Mouse (Mus musculus) cortical plate, adult 2 months (tissue): Measurements from ENCODE around the gene Hspb9. TPM values are rescaled to one million over a fixed set of nuclear protein-coding genes. Genes with fewer than 3 reads are reported as not detected.

ENCODE experiments used
- H3K27ac ChIP-seq: fragments of 200-500 bp; 2 replicates; pipeline ENCODE4 v1.5.1; 2012; ENCODE audit warnings: low read length, control low read depth, inconsistent platforms; ENCODE audit not compliant: insufficient read depth
- H3K4me1 ChIP-seq: fragments of 200-500 bp; 2 replicates; pipeline ENCODE4 v1.6.1; 2011; ENCODE audit warnings: low read length; ENCODE audit not compliant: control insufficient read depth, insufficient read depth
- H3K4me3 ChIP-seq: fragments of 200-500 bp; 2 replicates; pipeline ENCODE4 v1.5.1; 2011; ENCODE audit warnings: mild to moderate bottlenecking, low read length, control low read depth; ENCODE audit not compliant: insufficient read depth
- CTCF ChIP-seq: fragments of 200-500 bp; IDR thresholded peaks from 2 replicates; pipeline ENCODE4 v1.5.1; 2011; ENCODE audit warnings: mild to moderate bottlenecking, control low read depth, low read length; ENCODE audit not compliant: insufficient read depth; ENCODE audit errors: extremely low read depth
- POLR2A ChIP-seq: fragments of 200-500 bp; IDR thresholded peaks from 2 replicates; pipeline ENCODE4 v1.6.1; 2011; ENCODE audit warnings: mild to moderate bottlenecking, low read length, control low read depth; ENCODE audit not compliant: insufficient read depth; ENCODE audit errors: extremely low read depth
- polyA plus RNA-seq: library from polyadenylated mRNA; depleted of rRNA; stranded (reverse); fragments of >200 nt; gene quantifications from 2 replicates; pipeline ENCODE4 v1.2.3, GENCODE M21; 2012

The Hspb9 gene
- polyA plus RNA-seq, 1 experiment, result 0.19 TPM

GRCm38 (mm10) chr11:100718462-100718861, 4.8 kb downstream of the Hspb9 start:
- Histone ChIP-seq H3K4me3 (no peak overlapping the region), H3K4me1 (peaks cover 24% of the 10 kb centered on the region), H3K27ac (no peak overlapping the region)
- no peak for TF ChIP-seq CTCF
- TF ChIP-seq POLR2A, result no peak

- no peak overlapping the region for H3K4me3 ChIP-seq
- TF ChIP-seq POLR2A (no peak), CTCF (no peak)
- peaks cover 24% of the 10 kb centered on the region for H3K4me1 ChIP-seq
- peak overlapping the region; percentile 92; the same call in 1 of the 2 replicates for H3K27ac ChIP-seq
Measured at GRCm38 (mm10) chr11:100718866-100719265, 5.2 kb downstream of the Hspb9 start.

GRCm38 (mm10) chr11:100719312-100719711, 5.7 kb downstream of the Hspb9 start:
- H3K4me1 ChIP-seq, result peaks cover 24% of the 10 kb centered on the region
- no peak for TF ChIP-seq POLR2A
- TF ChIP-seq CTCF, result no peak
- H3K27ac ChIP-seq, result peak overlapping the region; percentile 92; the same call in 1 of the 2 replicates
- no peak overlapping the region for H3K4me3 ChIP-seq

- TF ChIP-seq POLR2A, result no peak
- no peak for TF ChIP-seq CTCF
- peaks cover 24% of the 10 kb centered on the region for H3K4me1 ChIP-seq
- peak overlapping the region; percentile 45; the same call in 1 of the 2 replicates for H3K27ac ChIP-seq
- H3K4me3 ChIP-seq, result no peak overlapping the region
Measured at GRCm38 (mm10) chr11:100719893-100720292, 6.2 kb downstream of the Hspb9 start.

- peak overlapping the region; percentile 68 for H3K27ac ChIP-seq
- H3K4me3 ChIP-seq, result no peak overlapping the region
- peaks cover 26% of the 10 kb centered on the region for H3K4me1 ChIP-seq
- TF ChIP-seq CTCF, result no peak
- no peak for TF ChIP-seq POLR2A
Measured at GRCm38 (mm10) chr11:100720345-100720744, 6.7 kb downstream of the Hspb9 start.

- Histone ChIP-seq H3K27ac (peak overlapping the region; percentile 68), H3K4me3 (no peak overlapping the region), H3K4me1 (peaks cover 26% of the 10 kb centered on the region)
- TF ChIP-seq CTCF, result no peak
- no peak for TF ChIP-seq POLR2A
Measured at GRCm38 (mm10) chr11:100721254-100721653, 7.6 kb downstream of the Hspb9 start.

GRCm38 (mm10) chr11:100721776-100722492, 8.3 kb downstream of the Hspb9 start:
- TF ChIP-seq POLR2A, result no peak
- TF ChIP-seq CTCF, result no peak
- peaks cover 26% of the 10 kb centered on the region for H3K4me1 ChIP-seq
- H3K27ac ChIP-seq, result peak overlapping the region; percentile 60
- H3K4me3 ChIP-seq, result no peak overlapping the region

GRCm38 (mm10) chr11:100722493-100723028, 8.9 kb downstream of the Hspb9 start:
- TF ChIP-seq POLR2A (no peak), CTCF (no peak)
- H3K4me3 ChIP-seq, result no peak overlapping the region
- peaks cover 26% of the 10 kb centered on the region for H3K4me1 ChIP-seq
- 0 out of 2 replicates have a peak overlapping the region, but pooled peaks have one; percentile 60 for H3K27ac ChIP-seq

- Histone ChIP-seq H3K27ac (peak overlapping the region; percentile 61), H3K4me3 (no peak overlapping the region), H3K4me1 (peaks cover 18% of the 10 kb centered on the region)
- TF ChIP-seq CTCF, result no peak
- TF ChIP-seq POLR2A, result no peak
Measured at GRCm38 (mm10) chr11:100724919-100725512, 11.4 kb downstream of the Hspb9 start.
